Mouse (Mus musculus): ENCODE measurements around the gene Gm10696. TPM values are rescaled to one million over a fixed set of nuclear protein-coding genes. Genes with fewer than 3 reads are reported as not detected.
"Not testable (repeated sequence)": the region's sequence is repeated elsewhere in the genome, so short reads cannot be mapped to it uniquely, and the experiment has no call there.

Gm10696 gene
- not detected for total RNA-seq (2021)
- long read RNA-seq, experiment 1, result 0 reads
- long read RNA-seq, experiment 2, result 0 reads

DNA sequence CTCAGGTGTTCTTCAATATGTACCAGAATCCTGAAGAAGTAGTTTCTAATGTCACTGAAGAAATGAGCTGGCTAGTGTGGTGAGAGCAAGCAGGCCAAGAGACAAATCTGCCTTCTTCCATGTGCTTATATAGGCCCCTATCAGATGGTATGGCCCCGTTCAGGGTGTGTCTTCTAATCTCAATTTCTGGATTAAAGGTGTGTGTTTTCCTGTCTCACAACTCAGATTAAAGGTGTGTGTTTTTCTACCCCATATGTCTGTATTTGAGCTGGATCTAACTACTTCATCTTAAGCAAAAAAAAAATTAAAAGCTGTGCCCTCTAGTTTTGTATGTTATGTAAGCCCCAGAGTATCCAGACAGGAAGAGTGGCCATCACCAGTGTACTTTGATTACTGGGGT is at the start of gene Gm10696:
Gene Gm10696 (minus strand): TSS at position 101 of the 400 bp plus-strand sequence.
- not testable (repeated sequence) for DNase-seq

DNA sequence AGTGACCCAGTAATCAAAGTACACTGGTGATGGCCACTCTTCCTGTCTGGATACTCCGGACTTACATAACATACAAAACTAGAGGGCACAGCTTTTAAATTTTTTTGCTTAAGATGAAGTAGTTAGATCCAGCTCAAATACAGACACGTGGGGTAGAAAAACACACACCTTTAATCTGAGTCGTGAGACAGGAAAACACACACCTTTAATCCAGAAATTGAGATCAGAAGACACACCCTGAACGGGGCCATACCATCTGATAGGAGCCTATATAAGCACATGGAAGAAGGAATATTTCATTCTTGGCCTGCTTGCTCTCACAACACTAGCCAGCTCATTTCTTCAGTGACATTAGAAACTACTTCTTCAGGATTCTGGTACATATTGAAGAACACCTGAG is 18.4 kb upstream of the Gm10696 start, which contains the start of gene Gm5286:
Gene Gm5286 (plus strand): TSS at position 301 of the 400 bp plus-strand sequence.
- DNase-seq, result not testable (repeated sequence)

DNA sequence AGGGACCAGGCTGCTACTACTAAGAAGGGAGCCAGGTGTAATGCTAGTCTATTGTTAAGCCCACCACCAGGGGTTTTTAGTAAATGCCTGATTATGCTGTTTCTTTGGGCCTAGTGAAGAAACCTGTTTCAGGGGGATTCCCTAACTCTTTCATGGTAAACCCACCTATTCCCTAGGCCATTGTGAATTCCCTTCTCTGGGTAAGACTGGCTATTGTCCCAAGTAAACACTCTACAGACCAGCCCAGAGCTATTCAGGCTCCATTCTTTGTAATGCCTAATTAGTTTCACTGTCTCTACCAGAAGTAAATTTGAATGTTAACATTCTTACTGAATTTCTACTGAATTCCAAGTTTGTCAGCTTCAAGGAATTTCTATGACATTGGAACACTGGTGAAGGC is 10.6 kb downstream of the Gm10696 start:
- DNase-seq, result not testable (repeated sequence)

Other genes starting within 250 kb of the Gm10696 start
- not detected for gene Gm9117, start 234.7 kb downstream of the Gm10696 start, total RNA-seq (2021)
- gene Tdpoz5, start 216.9 kb downstream of the Gm10696 start, total RNA-seq (2021), result not detected
- not detected for gene Gm9125, start 123.3 kb downstream of the Gm10696 start, total RNA-seq (2021)
- not detected for gene Gm10697, start 105.5 kb downstream of the Gm10696 start, total RNA-seq (2021)
- gene Gm5286, start 18.5 kb upstream of the Gm10696 start, total RNA-seq (2021), result not detected
- not detected for gene Gm4778, start 85.8 kb upstream of the Gm10696 start, total RNA-seq (2021)
- 1 to 10 TPM; 6.3 to 8.5 TPM for gene Them4, start 131.9 kb upstream of the Gm10696 start, total RNA-seq (2021)
- not detected for gene Them5, start 163.9 kb upstream of the Gm10696 start, total RNA-seq (2021)
- gene C2cd4d, start 184.2 kb upstream of the Gm10696 start, total RNA-seq (2021), result under 1 TPM; 0.36 to 0.40 TPM
- 10 to 100 TPM; 19.0 to 20.2 TPM for gene Rorc, start 194.6 kb upstream of the Gm10696 start, total RNA-seq (2021)
- gene Lingo4, start 220.3 kb upstream of the Gm10696 start, total RNA-seq (2021), result under 1 TPM; 0.66 to 0.73 TPM
- gene Tdrkh, start 235.1 kb upstream of the Gm10696 start, total RNA-seq (2021), result 10 to 100 TPM in 1 of 2 experiments, 1 to 10 TPM in 1; 7.4 to 10.6 TPM

Measured in adrenal gland, postnatal 36 days (tissue).